Mouse (Mus musculus) hindbrain, embryonic 11.5 days (tissue): ENCODE measurements around the gene Itga6. TPM values are rescaled to one million over a fixed set of nuclear protein-coding genes. Genes with fewer than 3 reads are reported as not detected.

Experiments used
- ATAC-seq: fragments of 200-750 bp; cut with Nextera tagmentation; 2 replicates; pipeline ENCODE4 v1.8.0; 2017; ENCODE audit warnings: mild to moderate bottlenecking, moderate TSS enrichment, moderate library complexity; ENCODE audit not compliant: low FRiP score
- DNase-seq: peaks from one replicate; pipeline ENCODE4 v3.0.0-alpha.2; 2015; ENCODE audit warnings: low spot score
- H3K27ac ChIP-seq: fragments of 300-500 bp; sonication (generic); 2 replicates; pipeline ENCODE4 v1.5.1; 2014; ENCODE audit warnings: mild to moderate bottlenecking, low read depth, low read length
- H3K27me3 ChIP-seq: fragments of 300-500 bp; sonication (generic); 2 replicates; pipeline ENCODE4 v1.6.1; 2014; ENCODE audit warnings: mild to moderate bottlenecking, low read length, moderate library complexity, mixed read lengths; ENCODE audit not compliant: control insufficient read depth, insufficient read depth
- H3K36me3 ChIP-seq: fragments of 300-500 bp; sonication (generic); 2 replicates; pipeline ENCODE4 v1.6.1; 2014; ENCODE audit warnings: mild to moderate bottlenecking, low read length, moderate library complexity, mixed read lengths; ENCODE audit not compliant: control insufficient read depth, insufficient read depth
- H3K4me1 ChIP-seq: fragments of 300-500 bp; sonication (generic); replicated peaks from 2 replicates; pipeline ENCODE4 v1.6.1; 2014; ENCODE audit warnings: low read length, mixed read lengths; ENCODE audit not compliant: control insufficient read depth, insufficient read depth
- H3K4me2 ChIP-seq: fragments of 300-500 bp; sonication (generic); replicated peaks from 2 replicates; pipeline ENCODE4 v1.6.1; 2014; ENCODE audit warnings: mild to moderate bottlenecking, low read depth, low read length
- H3K4me3 ChIP-seq: fragments of 300-500 bp; sonication (generic); 2 replicates; pipeline ENCODE4 v1.5.1; 2014; ENCODE audit warnings: low read depth, low read length
- H3K9ac ChIP-seq: fragments of 300-500 bp; sonication (generic); 2 replicates; pipeline ENCODE4 v1.6.1; 2014; ENCODE audit warnings: low read depth, low read length
- H3K9me3 ChIP-seq: fragments of 300-500 bp; sonication (generic); 2 replicates; pipeline ENCODE4 v1.6.1; 2016; ENCODE audit warnings: low read length; ENCODE audit not compliant: control insufficient read depth
- WGBS: fragments of 180-500 bp; shearing (Covaris S2); extraction: QIAGEN DNeasy Blood & Tissue Kit; methylation state at CpG from one replicate; pipeline ENCODE4 v1.1.7; 2014; 5-methylcytosine and 5-hydroxymethylcytosine counted together
- polyA plus RNA-seq: library from polyadenylated mRNA; unstranded; fragments of >200 nt; fragmentation: Nextera tagmentation; extraction: Ambion mirVana; gene quantifications from 2 replicates; pipeline ENCODE4 v1.2.1, GENCODE M21; 2014

Itga6 gene
- 25.5 and 29.5 TPM in 2 replicates for polyA plus RNA-seq

- H3K4me1 ChIP-seq, result peaks cover 10% of the 10 kb centered on the region; the same call in 1 of the 2 replicates
Observed at GRCm38 (mm10) chr2:71745610-71746374, at the start of gene Itga6. Gene Itga6 (plus strand): TSS chr2:71745616.

DNA sequence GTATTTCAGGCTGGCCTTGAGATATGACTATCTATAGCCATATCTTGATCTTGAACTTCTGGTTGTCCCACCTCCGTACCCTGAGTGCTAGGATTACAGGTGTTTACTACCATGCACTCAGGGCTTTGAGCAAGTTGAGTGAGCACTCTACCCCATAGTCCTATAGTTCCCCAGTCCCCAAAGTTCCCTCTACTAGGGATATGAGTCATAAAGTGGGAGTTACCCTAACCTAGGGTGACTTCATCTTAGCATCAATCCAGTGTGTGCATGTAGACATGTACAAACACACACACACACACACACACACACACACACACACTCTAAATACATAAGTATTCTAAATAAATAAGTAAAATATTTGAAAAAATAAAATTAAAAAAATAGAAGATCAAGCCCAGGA is 48.6 kb upstream of the Itga6 start:
- no peaks in the 10 kb centered on the region for H3K4me1 ChIP-seq
- no peak overlapping the region for H3K27ac ChIP-seq
- H3K36me3 ChIP-seq, result no peaks in the 10 kb centered on the region
- no peaks in the 10 kb centered on the region for H3K9me3 ChIP-seq
- H3K27me3 ChIP-seq, result no peaks in the 10 kb centered on the region
- ATAC-seq (no peak), DNase-seq (no peak)
- WGBS, result 96% methylated on average over 1 of the region's 1 CpGs
- no peak overlapping the region for H3K9ac ChIP-seq
- no peak overlapping the region for H3K4me2 ChIP-seq
- H3K4me3 ChIP-seq, result no peak overlapping the region

More at GRCm38 (mm10) chr2:71745610-71746374, at the start of gene Itga6:
- Histone ChIP-seq H3K4me2 (0 out of 2 replicates have a peak within 1 kb of the TSS, but pooled peaks have one; percentile 9), H3K27me3 (no peaks in the 10 kb centered on the region), H3K9me3 (no peaks in the 10 kb centered on the region), H3K9ac (no peak within 1 kb of the TSS), H3K4me3 (no peak within 1 kb of the TSS), H3K36me3 (no peaks in the 10 kb centered on the region), H3K27ac (no peak within 1 kb of the TSS)
- WGBS, result 53% methylated on average over 6 of the region's 6 CpGs
- ATAC-seq (no peak), DNase-seq (no peak)

DNA sequence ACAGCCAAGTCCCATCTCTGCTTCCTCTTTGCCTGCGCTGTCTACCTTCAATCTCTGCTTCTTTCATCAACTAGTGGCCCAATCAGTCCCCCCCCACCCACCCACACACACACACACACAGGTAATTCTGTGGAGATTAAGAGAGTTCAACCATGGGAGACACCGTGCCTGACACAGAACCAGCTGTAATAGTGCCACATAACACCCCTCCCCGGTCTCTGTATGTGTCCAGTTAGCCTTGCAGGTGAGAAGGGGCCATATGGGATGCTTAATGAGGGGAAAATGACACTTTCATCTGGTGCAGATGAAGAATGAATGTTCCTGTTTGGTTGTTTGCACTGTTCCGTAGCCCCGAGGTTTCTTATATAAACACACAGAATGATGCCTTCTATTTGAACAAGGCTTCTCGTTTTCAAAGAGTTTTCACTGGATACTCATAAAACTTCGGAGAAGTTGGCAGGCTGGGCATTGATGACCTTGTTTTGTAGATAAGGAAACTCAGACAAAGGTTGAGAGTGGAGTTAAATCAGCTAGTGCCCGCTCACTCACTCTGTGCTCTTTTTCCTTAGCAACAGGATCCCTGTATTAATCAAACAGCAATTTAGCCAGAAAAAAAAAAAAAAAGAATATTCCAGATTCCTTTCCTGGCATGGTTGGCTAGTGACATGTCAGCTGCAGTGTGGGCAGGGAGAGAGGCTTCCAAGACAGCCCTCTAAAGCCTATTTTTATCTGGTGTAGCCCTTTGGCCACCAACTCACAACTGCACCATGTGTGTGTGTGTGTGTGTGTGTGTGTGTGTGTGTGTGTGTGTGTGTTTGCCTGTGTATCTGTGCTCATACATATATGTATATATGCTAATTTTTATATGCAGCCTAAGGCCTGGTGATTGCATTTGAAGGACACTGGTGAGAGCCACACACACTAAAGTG is 47.7 kb upstream of the Itga6 start:
- H3K9me3 ChIP-seq, result no peaks in the 10 kb centered on the region
- no peak overlapping the region for H3K9ac ChIP-seq
- ATAC-seq, result no peak
- H3K4me2 ChIP-seq, result no peak overlapping the region
- WGBS, result 80% methylated on average over 8 of the region's 8 CpGs
- H3K27me3 ChIP-seq, result no peaks in the 10 kb centered on the region
- no peak for DNase-seq
- H3K4me1 ChIP-seq, result no peaks in the 10 kb centered on the region
- no peak overlapping the region for H3K4me3 ChIP-seq
- H3K27ac ChIP-seq, result no peak overlapping the region
- no peaks in the 10 kb centered on the region for H3K36me3 ChIP-seq

DNA sequence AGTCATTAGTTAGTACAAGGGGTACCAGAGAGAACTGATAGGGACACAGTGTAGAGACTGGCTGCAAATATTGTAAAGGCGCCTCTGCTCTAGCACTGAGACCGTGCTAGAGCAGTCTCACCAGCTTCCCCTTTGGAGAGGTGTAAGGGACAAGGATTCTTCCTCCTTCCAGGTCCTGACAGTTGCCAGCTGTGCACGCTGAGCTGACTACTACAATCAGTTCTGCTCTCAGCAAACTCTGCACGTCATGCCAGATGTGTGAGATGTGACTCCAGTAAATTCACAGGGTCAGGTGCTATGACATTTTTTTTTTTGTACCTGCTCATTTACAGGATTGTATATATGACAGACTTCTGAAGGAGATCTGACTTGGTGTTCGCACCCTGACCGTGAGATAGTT is 47.0 kb upstream of the Itga6 start:
- WGBS, result 79% methylated on average over 6 of the region's 6 CpGs

GRCm38 (mm10) chr2:71698942-71699341 is 46.5 kb upstream of the Itga6 start:
- H3K27me3 ChIP-seq, result no peaks in the 10 kb centered on the region
- no peaks in the 10 kb centered on the region for H3K4me1 ChIP-seq
- 38% methylated on average over 7 of the region's 7 CpGs for WGBS
- H3K9ac ChIP-seq, result no peak overlapping the region
- no peak overlapping the region for H3K27ac ChIP-seq
- H3K4me2 ChIP-seq, result no peak overlapping the region
- no peaks in the 10 kb centered on the region for H3K9me3 ChIP-seq
- ATAC-seq, result no peak
- H3K36me3 ChIP-seq, result no peaks in the 10 kb centered on the region
- no peak for DNase-seq
- H3K4me3 ChIP-seq, result no peak overlapping the region

More for the DNA sequence above, 47.0 kb upstream of the Itga6 start:
- ATAC-seq (no peak), DNase-seq (no peak)
- H3K4me3 ChIP-seq, result no peak overlapping the region
- no peaks in the 10 kb centered on the region for H3K36me3 ChIP-seq
- H3K27ac ChIP-seq, result no peak overlapping the region
- H3K9me3 ChIP-seq, result no peaks in the 10 kb centered on the region
- H3K9ac ChIP-seq, result no peak overlapping the region
- no peaks in the 10 kb centered on the region for H3K4me1 ChIP-seq
- no peak overlapping the region for H3K4me2 ChIP-seq
- H3K27me3 ChIP-seq, result no peaks in the 10 kb centered on the region

DNA sequence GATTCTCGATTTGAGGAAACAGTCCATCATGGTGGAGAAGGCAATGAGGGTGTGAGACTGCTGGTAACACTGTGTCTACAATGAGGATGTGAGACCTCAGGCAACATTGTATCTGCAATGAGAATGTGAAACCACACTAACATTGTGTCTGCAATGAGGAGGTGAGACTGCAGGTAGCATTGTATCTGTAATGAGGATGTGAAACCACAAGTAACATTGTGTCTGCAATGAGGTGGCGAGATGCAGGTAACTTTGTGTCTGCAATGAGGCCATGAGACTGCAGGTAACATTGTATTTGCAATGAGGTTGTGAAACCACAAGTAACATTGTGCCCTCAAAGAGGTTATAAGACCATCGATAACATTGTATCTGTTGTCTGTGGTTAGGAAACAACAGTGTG is 44.1 kb upstream of the Itga6 start:
- no peak overlapping the region for H3K9ac ChIP-seq
- ATAC-seq, result no peak
- no peaks in the 10 kb centered on the region for H3K4me1 ChIP-seq
- H3K27ac ChIP-seq, result no peak overlapping the region
- H3K4me3 ChIP-seq, result no peak overlapping the region
- H3K9me3 ChIP-seq, result no peaks in the 10 kb centered on the region
- 94% methylated on average over 3 of the region's 3 CpGs for WGBS
- no peaks in the 10 kb centered on the region for H3K27me3 ChIP-seq
- no peak overlapping the region for H3K4me2 ChIP-seq
- no peak for DNase-seq
- no peaks in the 10 kb centered on the region for H3K36me3 ChIP-seq

DNA sequence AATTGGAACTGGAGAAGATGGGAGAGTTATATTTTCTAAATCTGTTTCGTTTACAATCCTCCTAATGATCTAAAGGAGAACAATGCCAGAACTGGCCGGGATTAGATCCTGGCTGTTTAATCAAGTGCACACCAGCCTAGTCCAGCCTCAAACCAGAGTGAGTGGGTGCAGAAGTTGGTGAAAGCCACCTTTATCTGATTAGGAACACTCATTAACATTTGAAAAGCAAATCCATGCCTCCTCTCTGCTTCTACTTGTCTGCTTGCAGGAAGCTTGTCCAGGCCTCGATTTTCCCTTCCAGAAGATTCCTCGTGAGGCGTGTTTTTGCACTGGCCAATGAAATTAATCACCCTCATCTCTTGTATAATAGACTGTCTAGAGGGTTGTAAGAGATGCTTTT is 41.1 kb upstream of the Itga6 start:
- H3K4me1 ChIP-seq, result no peaks in the 10 kb centered on the region
- no peaks in the 10 kb centered on the region for H3K27me3 ChIP-seq
- no peaks in the 10 kb centered on the region for H3K9me3 ChIP-seq
- no peak overlapping the region for H3K4me2 ChIP-seq
- H3K36me3 ChIP-seq, result no peaks in the 10 kb centered on the region
- no peak overlapping the region for H3K9ac ChIP-seq
- 72% methylated on average over 5 of the region's 5 CpGs for WGBS
- ATAC-seq (no peak), DNase-seq (no peak)
- H3K4me3 ChIP-seq, result no peak overlapping the region
- H3K27ac ChIP-seq, result no peak overlapping the region

DNA sequence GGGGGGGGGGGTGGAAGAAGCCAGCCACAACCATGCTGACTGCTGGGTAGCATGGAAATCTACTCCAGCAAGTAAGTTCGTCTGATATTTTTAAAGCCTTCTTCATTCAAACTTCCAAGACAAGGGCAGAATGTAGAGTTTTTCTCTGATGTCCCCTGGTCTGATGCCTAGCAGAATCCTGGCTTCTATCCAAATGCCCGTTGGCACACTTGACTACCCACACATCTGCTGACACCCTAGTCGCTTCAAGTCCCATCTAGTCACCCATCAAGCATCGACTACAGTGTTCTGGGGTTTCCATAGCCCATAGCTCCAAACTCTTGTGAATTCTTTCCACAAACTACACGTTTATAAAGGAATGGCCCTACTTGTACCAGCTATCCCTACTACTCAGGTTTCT is 36.5 kb upstream of the Itga6 start:
- no peaks in the 10 kb centered on the region for H3K4me1 ChIP-seq
- H3K9me3 ChIP-seq, result no peaks in the 10 kb centered on the region
- no peaks in the 10 kb centered on the region for H3K36me3 ChIP-seq
- H3K9ac ChIP-seq, result no peak overlapping the region
- 91% methylated on average over 5 of the region's 5 CpGs for WGBS
- no peak overlapping the region for H3K4me2 ChIP-seq
- no peak overlapping the region for H3K27ac ChIP-seq
- no peak for ATAC-seq
- H3K4me3 ChIP-seq, result no peak overlapping the region
- DNase-seq, result no peak
- no peaks in the 10 kb centered on the region for H3K27me3 ChIP-seq
